Mouse (Mus musculus) fibroblast of lung, adult 2 months (primary cell): ENCODE data around the gene Kmt2d.

Experiments
- DNase-seq: peaks from one replicate; pipeline ENCODE4 v3.0.0-alpha.2; 2011; ENCODE audit warnings: low read depth

The Kmt2d gene

DNA sequence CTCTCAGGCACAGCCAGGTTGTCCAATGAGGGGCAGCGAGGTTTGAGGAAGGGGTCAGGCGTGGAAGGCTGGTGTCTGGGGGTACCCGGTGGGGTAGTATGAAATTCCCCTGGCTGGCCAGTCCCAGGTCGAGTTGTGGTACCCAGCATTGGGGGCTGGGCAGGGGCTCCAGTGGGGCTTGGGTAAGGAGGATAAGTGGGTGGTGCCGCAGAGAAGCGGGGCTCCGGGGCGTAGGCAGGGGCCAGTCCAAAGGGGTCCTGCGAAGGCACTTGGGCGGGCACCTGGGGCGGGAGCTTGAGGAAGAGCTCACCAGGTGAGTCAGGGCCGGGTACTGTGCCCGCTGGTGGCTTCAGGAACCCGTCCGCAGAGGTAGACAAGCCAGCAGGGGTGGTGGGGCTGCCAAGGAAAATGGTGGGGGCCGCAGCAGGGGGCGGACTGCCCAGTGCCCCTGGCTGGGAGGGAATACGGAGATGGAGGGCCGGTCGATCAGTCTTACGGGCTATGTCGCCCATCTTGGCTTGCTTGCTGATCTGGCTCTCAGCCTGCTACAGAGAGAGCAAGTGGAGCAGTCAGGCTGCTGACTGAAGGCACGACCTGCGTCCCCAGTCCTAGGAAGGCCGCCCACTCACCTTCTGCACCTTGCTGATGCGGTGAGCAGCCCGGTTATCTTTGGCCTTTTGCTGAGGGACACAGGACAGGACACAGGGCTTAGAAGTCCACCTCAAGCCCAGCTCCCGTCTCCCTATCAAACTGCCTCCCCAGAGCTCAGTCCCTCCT is 17.7 kb downstream of the Kmt2d start:
- DNase-seq: no peak

DNA sequence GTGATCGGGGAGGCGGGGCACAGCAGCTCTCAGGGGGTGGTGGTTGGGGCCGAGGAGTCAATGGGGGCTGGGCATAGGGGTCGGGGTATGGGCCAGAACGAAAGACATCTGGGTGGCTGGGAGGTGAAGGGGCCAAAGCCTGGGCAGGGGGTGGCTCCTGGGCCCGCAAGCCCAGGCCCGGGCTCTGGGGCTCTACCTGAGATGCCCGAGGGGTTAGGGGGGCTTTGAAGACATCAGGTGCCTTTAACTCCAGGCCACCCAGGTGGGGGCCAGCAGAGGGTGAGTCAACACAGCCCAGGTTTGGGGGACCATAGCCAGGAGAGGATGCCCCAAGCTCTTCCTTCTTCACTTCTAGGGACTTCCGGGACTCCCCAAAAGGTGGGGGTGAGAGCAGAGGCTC is 18.3 kb downstream of the Kmt2d start:
- DNase-seq: no peak

DNA sequence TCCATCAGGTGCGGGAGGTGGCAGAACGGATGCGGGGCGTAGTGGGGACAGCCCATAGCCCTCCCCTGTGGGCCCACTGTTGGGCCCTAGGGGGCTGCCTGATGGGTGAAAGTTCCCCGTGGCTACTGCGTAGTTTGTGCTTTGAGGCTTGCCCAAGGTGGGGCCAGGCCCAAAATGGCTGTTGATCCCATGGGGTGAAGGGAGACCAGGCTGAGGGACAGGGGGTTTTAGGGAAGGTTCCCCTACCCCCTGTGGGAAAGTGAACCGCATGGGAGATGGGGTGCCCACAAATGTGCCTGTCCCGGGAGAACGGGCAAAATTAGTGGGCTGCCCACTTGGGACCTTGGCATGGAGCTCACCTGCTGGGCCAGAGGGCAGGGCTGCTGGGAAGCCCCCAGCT is 18.9 kb downstream of the Kmt2d start:
- DNase-seq: no peak

DNA sequence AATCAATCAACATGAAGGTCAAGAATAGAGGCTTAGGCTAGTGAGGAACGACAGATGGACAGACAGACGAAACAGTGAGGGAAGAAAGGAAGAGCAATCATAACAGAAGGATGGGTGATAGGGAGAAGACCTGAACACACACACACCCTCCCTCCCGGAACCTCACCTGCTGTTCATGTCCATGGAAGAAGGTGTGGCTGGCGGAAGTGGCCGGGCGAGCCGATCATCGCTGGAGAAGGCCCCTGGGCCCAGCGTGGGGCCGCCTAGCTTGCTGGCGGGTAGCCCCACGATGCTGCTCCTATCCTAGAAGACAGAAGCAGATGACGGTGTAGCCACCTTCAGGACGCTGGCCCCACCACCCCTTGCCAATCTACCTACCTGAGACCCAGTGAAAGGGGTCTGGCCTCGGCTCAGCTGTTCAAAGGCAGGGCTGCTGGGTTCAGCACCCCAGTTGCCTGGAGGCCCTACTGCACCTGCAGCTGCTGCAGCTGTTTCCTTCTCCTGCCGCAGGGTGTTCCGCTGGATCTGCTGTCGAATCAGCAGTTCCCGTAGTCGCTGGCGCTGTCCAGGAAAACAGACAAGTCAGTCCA is 19.7 kb downstream of the Kmt2d start:
- no peak for DNase-seq

DNA sequence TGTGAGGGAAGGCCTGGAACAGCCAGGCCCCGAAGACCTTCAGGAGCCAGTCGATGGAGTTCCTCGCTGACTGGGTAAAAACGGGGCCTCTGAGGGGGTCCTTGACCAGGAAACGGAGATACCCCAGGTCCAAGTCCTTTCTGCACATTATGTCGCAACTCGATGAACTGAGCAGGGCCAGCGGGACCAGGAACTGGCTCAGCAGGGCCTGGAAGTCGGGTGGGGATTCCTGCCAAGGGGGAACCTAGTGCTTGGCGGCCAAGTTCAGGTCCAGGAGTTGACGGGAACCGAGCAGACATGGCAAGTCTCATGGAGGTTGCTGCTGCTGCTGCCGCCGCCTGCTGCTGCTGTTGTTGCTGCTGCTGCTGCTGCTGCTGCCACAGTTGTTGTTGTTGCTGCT is 20.3 kb downstream of the Kmt2d start:
- no peak for DNase-seq

DNA sequence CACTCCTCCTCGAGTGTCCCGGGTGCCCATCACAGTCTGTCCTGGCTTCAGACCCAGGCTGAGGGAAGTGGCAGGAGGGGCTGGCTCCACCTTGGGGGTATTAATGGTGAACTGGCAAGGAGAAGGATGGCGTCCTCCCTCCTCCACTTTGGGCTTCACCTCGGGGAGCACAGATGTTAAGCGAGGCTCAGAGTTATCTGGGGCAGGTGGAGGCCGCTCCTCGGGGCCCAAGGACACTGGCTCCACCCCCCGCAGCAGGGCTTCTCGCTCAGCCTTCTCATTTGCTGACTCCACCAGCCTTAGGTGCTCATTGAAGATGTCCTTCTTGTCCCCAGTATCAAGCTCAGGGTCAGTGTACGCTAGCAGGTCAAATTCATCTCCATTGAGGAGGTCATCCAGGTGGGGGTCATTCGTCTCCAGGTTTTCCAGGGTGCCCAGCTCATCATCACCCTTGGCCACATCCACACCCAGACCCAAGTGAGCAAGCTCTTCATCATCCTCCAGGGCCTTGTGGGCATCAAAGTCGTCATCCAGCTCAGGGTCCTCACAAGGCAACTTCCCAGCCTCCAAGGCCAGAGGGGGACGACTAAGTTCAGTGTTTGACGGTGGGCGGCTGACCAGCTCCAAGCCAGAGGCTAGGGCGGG is 20.9 kb downstream of the Kmt2d start:
- DNase-seq: no peak

DNA sequence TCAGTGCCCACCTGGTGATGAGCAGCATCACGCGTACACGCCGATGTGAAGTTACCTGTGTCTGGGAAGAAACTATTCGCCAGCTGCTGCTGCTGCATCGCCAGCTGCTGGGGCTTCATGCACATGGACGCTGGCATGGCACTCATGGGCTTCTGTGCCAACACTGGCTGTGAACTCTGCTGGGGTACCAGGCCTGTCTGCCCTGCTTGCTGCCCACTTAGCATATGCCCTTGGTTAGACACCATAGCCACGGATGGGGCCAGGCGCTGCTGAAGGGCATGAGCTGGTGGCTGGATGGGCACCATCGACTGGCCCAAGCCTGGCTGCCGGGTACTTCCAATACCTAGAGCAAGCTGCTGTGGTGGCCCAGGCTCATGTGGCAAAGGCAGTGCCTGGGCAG is 21.8 kb downstream of the Kmt2d start:
- no peak for DNase-seq

DNA sequence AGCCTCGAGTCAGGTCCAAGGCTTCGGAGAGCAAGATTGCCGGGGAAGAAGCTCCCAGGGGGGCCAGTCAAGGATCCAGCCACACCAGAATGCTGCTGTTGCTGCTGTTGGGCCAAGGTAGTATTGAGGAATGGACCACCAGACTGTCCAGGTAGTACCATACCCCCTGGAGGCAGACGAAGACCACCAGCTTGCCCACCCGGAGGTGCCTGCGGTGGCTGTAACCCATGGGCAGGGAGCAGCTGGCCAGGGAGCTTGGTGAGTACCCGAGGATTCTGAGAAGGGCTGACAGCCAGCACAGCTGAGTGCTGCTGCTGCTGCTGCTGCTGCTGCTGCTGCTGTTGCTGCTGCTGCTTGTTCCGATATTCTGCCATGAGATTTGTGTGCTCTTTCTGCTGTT is 24.9 kb downstream of the Kmt2d start:
- no peak for DNase-seq

DNA sequence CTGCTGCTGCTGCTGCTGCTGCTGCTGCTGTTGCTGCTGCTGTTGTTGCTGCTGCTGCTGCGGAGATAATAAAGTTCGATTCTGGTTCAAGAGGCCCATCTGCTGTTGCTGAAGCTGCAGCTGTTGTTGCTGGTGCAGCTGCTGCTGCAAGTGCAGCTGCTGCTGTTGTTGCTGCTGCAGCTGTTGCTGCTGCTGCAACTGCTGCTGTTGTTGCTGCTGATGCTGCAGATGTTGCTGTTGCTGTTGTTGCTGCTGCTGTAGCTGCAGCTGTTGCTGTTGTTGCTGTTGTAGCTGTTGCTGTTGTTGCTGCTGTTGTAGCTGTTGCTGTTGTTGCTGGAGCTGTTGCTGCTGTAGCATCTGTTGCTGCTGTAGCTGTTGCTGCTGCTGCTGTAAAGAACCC is 25.9 kb downstream of the Kmt2d start:
- DNase-seq: no peak

DNA sequence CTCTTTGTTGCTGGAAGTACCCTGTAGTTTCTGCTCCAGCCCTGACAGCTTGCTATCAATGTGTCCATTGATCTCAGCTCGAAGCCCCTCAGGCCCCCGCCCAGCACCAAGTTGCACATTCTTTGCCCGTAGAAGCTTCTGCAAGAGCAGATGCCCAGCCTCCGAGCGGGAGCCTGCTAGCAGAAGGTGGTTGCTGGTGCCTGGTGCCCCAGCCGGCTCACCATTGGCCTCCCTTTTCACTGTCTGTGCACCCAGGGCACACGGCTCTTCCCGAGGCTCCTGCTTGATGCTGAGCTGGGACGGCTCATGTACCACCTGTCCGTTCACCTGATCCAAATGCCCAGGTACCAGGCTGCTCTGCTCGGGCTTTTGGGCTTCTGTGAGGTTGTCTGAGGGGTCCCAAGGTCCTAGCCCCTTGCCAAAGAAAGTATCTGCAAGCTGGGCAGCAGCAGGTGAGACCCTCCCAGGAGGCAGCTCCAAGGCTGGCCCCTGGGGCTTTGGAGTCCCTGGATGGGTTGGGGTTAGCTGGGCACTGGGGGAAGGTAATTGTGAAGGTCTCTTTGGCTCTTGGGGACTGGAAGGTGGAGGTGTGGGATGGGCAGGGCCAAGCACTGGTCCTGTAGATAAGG is 27.3 kb downstream of the Kmt2d start:
- DNase-seq: no peak

DNA sequence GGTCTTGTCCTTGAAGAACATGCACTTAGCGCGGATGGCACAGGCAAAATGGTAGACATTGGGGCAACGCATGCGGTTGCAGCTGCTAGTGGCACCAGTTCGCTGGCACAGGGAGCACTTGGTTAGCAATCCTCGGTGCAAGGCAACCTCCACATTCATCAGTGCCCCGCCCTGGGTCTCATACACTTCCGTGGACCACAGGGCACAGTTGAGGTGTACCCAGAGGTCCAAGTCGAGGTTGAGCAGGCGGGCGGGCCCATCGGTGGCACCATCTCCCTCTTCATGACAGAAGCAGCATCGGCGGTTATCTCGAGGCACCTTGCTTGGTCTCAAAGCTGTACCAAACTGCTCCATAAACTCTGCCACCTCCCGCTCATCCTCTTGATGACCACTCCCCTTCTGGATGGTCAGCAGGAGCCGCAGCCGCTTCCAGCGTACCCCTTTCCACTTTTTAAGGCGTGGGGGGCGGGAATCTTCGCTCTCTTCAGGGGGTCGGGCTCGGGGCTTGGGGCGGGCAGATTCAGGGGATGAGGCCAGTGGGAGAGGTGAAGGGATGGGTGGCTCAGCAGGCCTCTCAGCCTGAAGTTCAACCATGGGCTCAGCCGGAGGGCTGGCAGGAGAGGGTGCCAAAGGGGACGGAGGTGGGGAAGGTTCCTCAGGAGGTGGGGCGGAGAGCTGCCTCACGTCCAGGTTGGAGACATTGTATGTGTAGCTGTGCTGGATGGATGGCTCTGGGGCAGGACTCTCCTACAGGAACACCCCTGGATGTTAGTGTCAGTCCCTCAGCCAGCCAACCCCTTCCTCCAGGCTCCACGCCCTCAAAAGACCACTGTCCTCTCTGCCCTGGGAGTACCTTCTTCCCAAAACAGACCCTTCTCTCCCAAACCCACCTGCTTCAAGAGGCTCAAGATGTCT is 31.1 kb downstream of the Kmt2d start:
- DNase-seq: no peak

DNA sequence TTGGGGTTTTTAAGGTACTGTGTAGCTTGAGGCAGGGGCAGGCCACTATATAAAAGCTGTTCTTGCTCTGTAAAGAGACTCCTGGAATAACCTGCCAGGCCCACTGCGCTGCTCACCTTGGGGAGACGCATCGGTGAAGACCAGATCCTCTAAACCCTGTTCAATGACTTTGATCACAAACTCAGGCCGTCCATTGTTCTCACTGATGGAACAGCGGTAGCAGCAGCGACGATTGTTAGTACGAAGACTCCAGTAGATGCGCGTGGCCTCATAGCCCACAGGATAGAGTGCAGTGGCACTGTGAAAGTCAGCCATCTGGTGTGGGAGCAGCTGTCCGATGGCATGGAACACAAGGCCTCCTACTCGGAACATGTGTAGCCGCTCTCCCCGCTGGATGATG is 31.8 kb downstream of the Kmt2d start:
- no peak for DNase-seq

DNA sequence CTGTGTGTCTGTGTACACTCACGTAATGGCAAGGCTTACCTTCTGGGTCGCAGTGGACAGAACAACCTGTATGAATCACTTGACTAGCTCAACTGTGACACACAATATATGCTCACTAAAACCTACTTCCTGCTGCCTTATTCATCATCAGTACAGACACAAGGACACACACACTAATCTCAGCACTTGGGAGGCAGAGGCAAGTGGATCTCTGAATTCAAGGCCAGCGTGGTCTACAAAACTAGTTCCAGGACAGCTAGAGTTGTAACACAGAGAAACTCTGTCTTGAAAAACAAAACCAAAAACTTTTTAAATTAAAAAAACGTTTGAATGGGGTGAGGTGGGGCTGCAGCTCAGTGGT is 33.3 kb downstream of the Kmt2d start:
- DNase-seq: no peak

DNA sequence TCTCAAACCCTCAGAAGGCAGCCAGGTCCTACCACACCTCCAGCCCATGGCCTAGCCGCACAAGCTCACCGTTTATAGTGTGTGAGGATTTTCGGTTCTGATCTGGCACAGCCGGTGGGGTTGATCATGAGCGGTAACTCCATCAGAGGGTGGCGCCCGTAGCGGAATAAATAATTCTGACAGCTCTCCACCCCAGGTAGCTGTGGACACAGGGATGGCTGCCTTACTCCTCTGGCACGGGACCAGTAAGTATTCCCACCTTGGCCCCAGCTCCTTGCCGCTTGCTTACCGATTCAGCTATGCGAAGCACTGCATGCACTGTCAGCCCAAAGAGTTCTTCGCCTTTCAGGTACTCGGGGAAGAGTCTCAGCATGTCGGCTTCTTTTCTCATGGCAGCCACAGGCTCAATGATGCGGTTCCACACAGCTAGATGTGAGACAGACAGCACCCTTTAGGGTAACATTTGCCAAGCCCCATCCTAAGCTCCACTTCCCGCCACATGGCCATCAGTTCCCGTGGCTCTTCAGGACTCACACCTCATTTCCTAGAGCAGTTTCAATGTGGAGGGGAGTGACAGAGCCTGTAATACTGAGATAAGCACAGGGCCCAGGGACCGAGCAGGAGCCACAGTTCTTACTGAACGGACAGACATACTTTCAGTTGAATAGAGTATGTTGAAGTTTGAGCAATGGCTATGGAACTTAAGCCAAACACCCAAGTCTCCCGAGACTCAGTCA is 33.8 kb downstream of the Kmt2d start:
- no peak for DNase-seq

DNA sequence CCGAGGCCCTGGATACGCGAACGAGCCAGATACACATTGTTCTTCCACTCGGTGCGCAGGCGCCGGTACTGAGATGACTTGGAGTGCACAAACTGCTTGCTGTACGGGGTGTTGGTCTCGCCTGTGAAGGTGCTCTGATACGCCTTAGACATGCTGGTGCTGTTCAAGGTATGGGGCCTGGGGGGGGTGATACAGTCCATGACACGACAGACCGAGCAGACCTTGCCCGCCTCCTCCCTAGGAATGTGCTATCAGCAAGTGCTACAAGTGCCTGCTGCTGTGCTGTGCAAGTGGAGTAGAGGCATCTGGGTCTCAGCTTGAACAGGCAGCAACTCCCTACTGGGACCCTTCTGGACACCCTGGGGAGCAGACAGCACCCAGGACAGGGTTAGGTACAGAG is 35.7 kb downstream of the Kmt2d start:
- DNase-seq: no peak

DNA sequence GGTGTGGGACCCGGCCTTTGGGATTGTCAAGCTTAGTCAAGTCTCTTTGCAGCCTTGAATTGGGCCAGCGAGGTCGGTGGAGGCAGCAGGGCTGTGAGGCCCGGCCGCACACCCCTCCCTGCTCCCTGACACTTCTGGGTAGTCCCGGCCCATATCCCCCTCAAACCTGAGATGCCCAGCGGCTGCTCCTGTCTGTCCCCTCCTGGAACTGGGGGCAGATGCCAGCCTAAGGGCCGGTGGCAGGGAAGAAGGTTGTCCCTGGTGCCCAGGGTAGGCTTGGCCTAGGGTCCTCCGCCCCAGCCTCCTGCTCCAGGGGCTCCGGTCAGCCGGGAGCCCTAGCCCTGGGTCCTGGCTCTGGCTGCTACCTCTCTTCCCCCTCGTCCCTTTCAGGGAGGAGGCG is 36.9 kb downstream of the Kmt2d start:
- no peak for DNase-seq

DNA sequence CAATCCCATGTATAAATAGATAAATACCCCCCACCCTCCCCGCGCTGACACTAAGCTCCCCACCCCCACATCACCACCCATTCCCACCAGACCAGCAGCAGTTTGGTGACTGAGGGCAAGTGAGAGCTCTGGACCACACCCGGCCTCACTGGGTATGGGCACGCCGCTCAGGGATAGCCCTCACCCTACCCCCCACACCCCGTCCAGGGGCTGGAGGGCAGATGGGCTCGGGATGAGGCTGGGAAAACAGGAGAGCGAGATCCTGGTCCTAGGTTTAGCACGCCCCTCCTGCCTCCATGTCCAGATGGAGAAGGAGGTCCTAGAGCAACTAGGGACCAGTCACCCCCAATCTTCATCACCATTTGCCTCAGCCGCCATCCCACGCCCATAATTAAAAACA is 37.7 kb downstream of the Kmt2d start:
- no peak for DNase-seq

DNA sequence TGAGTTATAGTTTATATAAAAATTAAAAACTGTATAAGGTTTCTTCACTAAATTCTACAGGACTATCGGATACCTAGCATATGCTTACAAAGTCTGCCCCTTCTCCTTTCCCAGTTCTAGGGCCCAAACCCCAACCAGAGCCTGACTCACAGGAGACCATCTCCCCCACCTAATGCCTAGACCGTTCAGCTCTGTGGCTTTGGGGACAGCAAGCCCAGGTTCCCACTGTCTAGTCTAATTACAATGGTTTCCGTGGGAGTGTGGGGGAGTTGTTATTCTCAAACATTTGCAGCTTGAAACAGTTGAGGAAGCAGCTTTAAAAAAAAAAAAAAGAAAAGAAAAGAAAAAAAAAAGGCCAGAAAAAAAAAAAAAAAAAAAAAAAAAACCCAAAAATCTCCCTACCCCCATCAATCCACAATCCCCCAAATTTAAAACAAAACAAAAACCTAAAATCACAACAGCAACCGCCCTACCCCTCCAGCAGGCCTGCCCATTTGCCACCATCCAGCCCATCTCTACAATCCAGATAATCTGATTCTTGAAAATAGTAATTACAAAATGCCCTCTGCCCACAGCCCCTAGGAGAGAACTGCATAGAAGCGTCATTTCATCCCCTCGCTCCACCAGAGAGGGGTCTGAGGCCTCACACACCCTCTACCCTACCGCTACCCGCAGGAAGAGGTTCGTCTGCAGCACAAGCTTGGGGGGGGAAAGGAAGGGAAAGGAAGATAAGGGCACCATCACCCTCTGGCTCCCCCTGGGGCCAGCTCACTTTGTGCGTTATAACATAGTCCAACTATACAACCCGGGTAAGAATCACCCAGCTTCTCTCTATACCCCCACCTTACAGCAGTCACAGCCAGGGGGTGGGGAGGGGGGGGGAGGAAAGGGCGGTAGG is 38.6 kb downstream of the Kmt2d start:
- DNase-seq: no peak

DNA sequence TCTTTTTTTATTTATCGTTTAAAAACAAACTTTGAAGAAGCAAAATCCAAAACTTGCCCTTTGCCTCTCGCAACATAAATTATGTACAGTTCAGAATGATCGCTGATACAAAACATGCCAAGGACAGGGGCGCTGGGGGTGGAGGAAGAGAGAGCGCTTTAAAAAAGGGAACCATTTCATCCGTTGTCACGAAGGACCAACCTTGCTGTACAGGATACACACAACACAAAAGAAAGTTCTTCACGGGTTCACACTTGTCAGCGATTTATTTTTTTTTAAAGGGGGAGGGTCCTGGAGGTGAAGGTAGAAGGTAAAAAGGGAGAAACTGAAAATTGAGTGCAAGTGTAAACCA is 39.3 kb downstream of the Kmt2d start:
- no peak for DNase-seq
